Mouse (Mus musculus) small intestine, adult 2 months (tissue): Measurements from ENCODE around the gene Gnb3. TPM values are rescaled to one million over a fixed set of nuclear protein-coding genes. Genes with fewer than 3 reads are reported as not detected.

ENCODE experiments used
- H3K27ac ChIP-seq: fragments of 200-500 bp; 2 replicates; pipeline ENCODE4 v1.5.1; 2012; ENCODE audit warnings: low read depth, low read length, control low read depth, inconsistent platforms; ENCODE audit not compliant: insufficient read depth
- H3K27me3 ChIP-seq: fragments of 200-500 bp; 2 replicates; pipeline ENCODE4 v1.6.1; 2012; ENCODE audit warnings: mild to moderate bottlenecking, moderate library complexity, low read length, inconsistent platforms; ENCODE audit not compliant: control insufficient read depth, insufficient read depth
- H3K36me3 ChIP-seq: fragments of 200-500 bp; 2 replicates; pipeline ENCODE4 v1.6.1; 2012; ENCODE audit warnings: mild to moderate bottlenecking, low read length, control low read depth, inconsistent platforms; ENCODE audit not compliant: control insufficient read depth, insufficient read depth
- H3K4me1 ChIP-seq: fragments of 200-500 bp; 2 replicates; pipeline ENCODE4 v1.6.1; 2012; ENCODE audit warnings: low read length, inconsistent platforms, mixed read lengths; ENCODE audit not compliant: control insufficient read depth, insufficient read depth, insufficient read length
- H3K4me3 ChIP-seq: fragments of 200-500 bp; 2 replicates; pipeline ENCODE4 v1.5.1; 2012; ENCODE audit warnings: low read depth, mild to moderate bottlenecking, control low read depth, inconsistent platforms, low read length, moderate library complexity
- CTCF ChIP-seq: fragments of 200-500 bp; IDR thresholded peaks from 2 replicates; pipeline ENCODE4 v1.5.1; 2012; ENCODE audit warnings: low read depth, mild to moderate bottlenecking, control low read depth, inconsistent platforms, low read length, moderate library complexity, mixed read lengths; ENCODE audit not compliant: insufficient replicate concordance, insufficient read length; ENCODE audit errors: extremely low read depth
- POLR2A ChIP-seq: fragments of 200-500 bp; IDR thresholded peaks from 2 replicates; pipeline ENCODE4 v1.6.1; 2012; ENCODE audit warnings: low read depth, mild to moderate bottlenecking, control low read depth, inconsistent platforms, low read length, moderate library complexity
- WGBS: fragments of 180-500 bp; shearing (Covaris S2); methylation state at CpG from one replicate; pipeline ENCODE4 v1.1.7; 2018; 5-methylcytosine and 5-hydroxymethylcytosine counted together
- polyA plus RNA-seq: library from polyadenylated mRNA; depleted of rRNA; stranded (reverse); fragments of >200 nt; gene quantifications from 2 replicates; pipeline ENCODE4 v1.2.3, GENCODE M21; 2012

Gnb3 gene
- polyA plus RNA-seq, 1 experiment: 0.19 TPM

- no peak for TF ChIP-seq CTCF
- TF ChIP-seq POLR2A: no peak
- no peak overlapping the region for H3K27ac ChIP-seq
- H3K4me1 ChIP-seq: no peaks in the 10 kb centered on the region; the same call in 1 of the 2 replicates
- H3K36me3 ChIP-seq: no peaks in the 10 kb centered on the region
- peaks cover 24% of the 10 kb centered on the region for H3K27me3 ChIP-seq
- 26% methylated on average over 14 of the region's 14 CpGs for WGBS
- no peak overlapping the region for H3K4me3 ChIP-seq
These were observed 16.2 kb upstream of the Gnb3 start for GRCm38 (mm10) chr6:124856321-124856720.

DNA sequence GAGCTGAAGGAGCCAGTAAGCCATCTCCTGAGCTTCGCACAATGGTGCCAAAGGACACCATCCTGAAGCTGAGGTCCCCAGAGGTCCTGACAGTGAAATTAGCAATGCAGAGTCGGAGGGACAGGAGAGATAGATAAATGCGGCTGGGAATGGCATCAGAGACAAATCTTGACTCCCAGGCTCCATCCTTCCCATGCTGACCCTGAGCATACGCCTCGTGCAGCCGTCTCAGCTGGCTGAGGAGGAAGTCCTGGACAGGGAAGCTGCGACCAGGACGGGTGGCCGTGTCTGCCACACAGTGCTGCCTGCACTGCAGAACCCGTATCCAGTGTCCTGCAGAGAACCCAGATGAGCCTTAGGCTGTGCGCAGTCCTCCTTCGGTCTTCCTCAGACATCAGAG lies 14.6 kb upstream of the Gnb3 start:
- Histone ChIP-seq H3K4me1 (no peaks in the 10 kb centered on the region), H3K4me3 (no peak overlapping the region), H3K36me3 (no peaks in the 10 kb centered on the region), H3K27ac (no peak overlapping the region), H3K27me3 (peaks cover 24% of the 10 kb centered on the region)
- TF ChIP-seq CTCF: no peak
- TF ChIP-seq POLR2A: no peak
- 65% methylated on average over 12 of the region's 12 CpGs for WGBS

- TF ChIP-seq POLR2A (no peak), CTCF (no peak)
- H3K36me3 ChIP-seq: no peaks in the 10 kb centered on the region
- H3K4me1 ChIP-seq: no peaks in the 10 kb centered on the region
- no peak overlapping the region for H3K27ac ChIP-seq
- WGBS: 52% methylated on average over 8 of the region's 8 CpGs
- H3K4me3 ChIP-seq: no peak overlapping the region
- no peaks in the 10 kb centered on the region for H3K27me3 ChIP-seq
These were observed 10.5 kb upstream of the Gnb3 start for GRCm38 (mm10) chr6:124850535-124850934.

GRCm38 (mm10) chr6:124847305-124847704 lies 7.2 kb upstream of the Gnb3 start:
- TF ChIP-seq CTCF: peak; percentile 97; the same call in 1 of the 2 replicates
- no peak for TF ChIP-seq POLR2A
- WGBS: 13% methylated on average over 9 of the region's 9 CpGs
- no peak overlapping the region for H3K27ac ChIP-seq
- no peak overlapping the region for H3K4me3 ChIP-seq
- no peaks in the 10 kb centered on the region for H3K4me1 ChIP-seq
- no peaks in the 10 kb centered on the region for H3K27me3 ChIP-seq
- no peaks in the 10 kb centered on the region for H3K36me3 ChIP-seq

- WGBS: 21% methylated on average over 8 of the region's 8 CpGs
- Histone ChIP-seq H3K4me1 (no peaks in the 10 kb centered on the region), H3K27me3 (no peaks in the 10 kb centered on the region), H3K27ac (no peak overlapping the region), H3K36me3 (no peaks in the 10 kb centered on the region), H3K4me3 (no peak overlapping the region)
- TF ChIP-seq POLR2A (no peak), CTCF (no peak)
These were observed 270 bp downstream of the Gnb3 start for GRCm38 (mm10) chr6:124839805-124840204.

GRCm38 (mm10) chr6:124836411-124836810 lies 3.7 kb downstream of the Gnb3 start:
- Histone ChIP-seq H3K27ac (no peak overlapping the region), H3K27me3 (no peaks in the 10 kb centered on the region), H3K4me1 (no peaks in the 10 kb centered on the region), H3K4me3 (no peak overlapping the region), H3K36me3 (peaks cover 1% of the 10 kb centered on the region; the same call in 1 of the 2 replicates)
- TF ChIP-seq CTCF (no peak), POLR2A (no peak)
- 69% methylated on average over 7 of the region's 7 CpGs for WGBS

GRCm38 (mm10) chr6:124835531-124835930 lies 4.5 kb downstream of the Gnb3 start:
- 86% methylated on average over 10 of the region's 10 CpGs for WGBS
- Histone ChIP-seq H3K27ac (no peak overlapping the region), H3K27me3 (no peaks in the 10 kb centered on the region)

More at GRCm38 (mm10) chr6:124835531-124835930, 4.5 kb downstream of the Gnb3 start:
- no peak overlapping the region for H3K4me3 ChIP-seq
- TF ChIP-seq POLR2A (no peak), CTCF (no peak)
- no peaks in the 10 kb centered on the region for H3K4me1 ChIP-seq
- peaks cover 1% of the 10 kb centered on the region; the same call in 1 of the 2 replicates for H3K36me3 ChIP-seq
